Mouse (Mus musculus) adrenal gland, postnatal 14 days (tissue): ENCODE data around the gene Larp6. TPM values are rescaled to one million over a fixed set of nuclear protein-coding genes. Genes with fewer than 3 reads are reported as not detected.

Experiments
- DNase-seq: peaks from one replicate; pipeline ENCODE4 v3.0.0; 2021; ENCODE audit warnings: mixed read lengths
- total RNA-seq: library from RNA; stranded (reverse); gene quantifications from 2 replicates; pipeline ENCODE4 v1.2.3, GENCODE M21; 2021

The Larp6 gene
- total RNA-seq, 1 experiment from 2014 or later: 2.3 TPM

DNA sequence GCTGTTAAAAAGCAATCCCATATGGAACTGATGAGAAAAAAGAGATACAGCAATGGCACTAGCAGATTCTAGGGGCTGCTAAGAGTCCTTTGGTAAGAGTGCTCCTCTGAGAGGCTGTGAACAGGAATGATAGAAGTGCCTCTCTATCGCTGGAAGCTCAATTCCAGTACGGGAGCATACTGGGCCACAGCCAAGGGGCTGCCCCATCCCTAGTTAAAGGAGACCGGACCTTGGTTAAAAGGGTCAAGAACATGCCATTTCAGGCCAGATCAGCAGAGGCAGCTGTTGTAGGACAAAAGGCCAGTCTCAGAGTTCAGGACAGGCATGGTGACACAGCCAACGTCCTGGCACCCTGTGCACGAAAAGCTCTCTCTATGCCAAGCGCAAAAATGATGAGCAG, 1.4 kb downstream of the Larp6 start:
- DNase-seq: no peak

GRCm38 (mm10) chr9:60715271-60715670, 2.5 kb downstream of the Larp6 start:
- DNase-seq: no peak

GRCm38 (mm10) chr9:60715828-60716227, 3.0 kb downstream of the Larp6 start:
- no peak for DNase-seq

GRCm38 (mm10) chr9:60718284-60718683, 5.5 kb downstream of the Larp6 start:
- DNase-seq: peak; percentile 68

- DNase-seq: no peak
Measured at GRCm38 (mm10) chr9:60719687-60720086, 6.9 kb downstream of the Larp6 start.

GRCm38 (mm10) chr9:60724968-60725367, 12.2 kb downstream of the Larp6 start:
- no peak for DNase-seq

GRCm38 (mm10) chr9:60734321-60734720, 21.5 kb downstream of the Larp6 start:
- no peak for DNase-seq

GRCm38 (mm10) chr9:60739126-60739525, 26.3 kb downstream of the Larp6 start:
- no peak for DNase-seq

DNA sequence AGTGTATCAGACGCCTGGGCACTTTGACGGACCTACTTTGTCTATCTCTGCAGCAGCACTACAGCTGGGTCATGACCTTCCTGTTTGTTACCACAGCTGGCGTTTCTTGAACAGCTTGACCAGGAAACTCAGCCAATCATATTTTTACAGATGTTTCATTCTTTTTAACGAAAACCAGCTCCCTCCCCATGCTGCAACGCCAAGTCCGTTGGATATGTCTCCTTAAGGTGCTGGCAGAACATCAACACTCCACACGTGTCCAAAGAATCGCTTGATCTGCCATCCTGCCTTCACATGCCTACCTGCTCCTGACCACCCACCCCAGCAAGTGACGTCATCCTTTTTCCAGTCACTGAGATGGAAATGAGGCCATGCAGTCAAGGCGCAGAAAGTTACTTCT, 28.6 kb downstream of the Larp6 start:
- no peak for DNase-seq

DNA sequence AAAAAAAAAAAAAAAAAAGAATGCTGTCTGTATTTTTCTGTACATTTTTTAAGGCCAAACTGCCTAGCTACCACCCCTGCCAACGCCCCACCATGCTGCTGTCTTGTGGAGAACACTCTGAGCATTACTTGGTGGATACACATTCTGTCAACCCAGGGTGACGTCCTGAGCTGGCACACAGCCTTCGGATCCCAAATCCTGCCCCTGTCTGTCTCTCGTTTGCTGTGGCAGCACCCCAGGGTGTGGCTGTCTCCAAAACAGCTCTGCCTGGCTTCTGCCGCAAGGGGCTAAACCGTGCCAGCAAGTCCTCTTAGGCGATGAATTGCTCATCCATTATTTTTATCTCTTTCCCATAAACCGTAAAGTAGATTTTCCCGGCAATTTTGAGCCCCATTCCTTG, 29.7 kb downstream of the Larp6 start:
- DNase-seq: no peak

DNA sequence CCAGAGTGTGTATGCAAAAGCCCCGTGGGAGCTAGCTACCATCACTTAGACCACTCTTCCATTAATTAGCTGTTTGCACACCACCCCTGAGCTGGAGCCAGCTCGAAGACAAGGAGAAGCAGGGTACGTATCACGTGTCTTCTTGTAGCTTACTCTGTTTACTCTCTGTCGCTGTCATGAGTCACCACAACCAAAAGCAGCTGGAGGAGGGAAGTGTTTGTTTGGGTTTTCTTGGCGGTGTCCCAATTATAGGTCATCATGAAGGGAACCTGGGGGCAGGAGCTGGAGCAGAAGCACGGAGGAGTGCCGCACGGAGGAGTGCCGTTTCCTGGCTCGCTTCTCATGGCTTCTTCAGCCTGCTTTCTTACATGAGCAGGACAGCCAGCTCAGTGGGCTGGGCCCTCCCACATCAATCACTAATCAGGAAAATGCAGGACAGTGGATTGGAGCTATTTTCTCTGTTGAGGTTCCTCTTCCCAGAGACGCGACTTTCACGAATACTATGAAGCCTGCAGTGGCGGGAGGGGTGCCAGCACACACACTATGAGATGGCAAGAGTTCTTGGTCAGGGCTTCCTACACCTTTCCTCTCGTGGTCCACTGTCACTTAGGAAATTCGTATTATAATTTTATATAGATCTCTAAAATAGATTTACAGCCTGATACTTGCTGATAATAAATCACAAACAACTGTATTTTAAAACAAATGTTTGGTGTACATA, 30.6 kb downstream of the Larp6 start:
- peak; percentile 51 for DNase-seq

DNA sequence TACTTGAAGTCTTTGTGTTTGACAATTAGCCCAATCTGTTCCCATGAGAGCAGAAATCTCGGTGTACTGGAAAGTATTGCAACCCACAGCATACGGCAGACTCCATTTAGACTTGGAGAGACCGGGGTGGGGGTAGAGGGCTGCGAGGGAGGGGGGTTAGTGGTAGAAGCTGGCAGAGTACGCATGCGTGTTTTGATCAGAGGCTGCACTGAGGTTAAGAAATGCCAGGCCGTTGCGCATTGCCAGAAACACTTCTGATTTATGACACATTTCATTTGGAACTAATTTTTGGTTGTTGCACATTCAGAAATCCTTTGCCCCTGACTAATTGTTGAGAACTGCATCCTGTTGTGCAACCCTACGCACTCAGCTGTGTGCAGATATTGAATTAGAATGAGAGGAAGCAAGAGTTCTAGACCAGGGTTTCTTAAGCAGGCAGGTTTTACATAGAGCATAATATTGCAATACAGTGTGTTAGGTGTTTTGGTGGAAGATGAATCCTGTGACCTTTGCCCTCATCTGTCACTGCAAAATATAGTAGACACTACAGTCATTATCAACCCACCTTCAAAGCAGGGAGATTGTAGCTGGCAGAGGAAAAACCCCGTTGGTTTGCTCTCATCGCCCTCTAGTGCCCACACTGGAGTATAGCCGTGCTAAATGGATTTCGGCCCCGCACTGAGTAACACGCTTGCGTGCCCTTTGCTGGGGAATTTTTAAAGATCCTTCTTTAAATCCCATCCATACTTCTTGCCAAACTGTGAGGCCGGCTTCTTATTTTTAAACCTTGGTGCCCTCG, 31.6 kb downstream of the Larp6 start:
- DNase-seq: peak; percentile 71

- DNase-seq: no peak
Measured at GRCm38 (mm10) chr9:60744971-60745370, 32.2 kb downstream of the Larp6 start.

GRCm38 (mm10) chr9:60746561-60746960, 33.8 kb downstream of the Larp6 start:
- DNase-seq: no peak

GRCm38 (mm10) chr9:60747672-60748071, 34.9 kb downstream of the Larp6 start:
- DNase-seq: no peak

GRCm38 (mm10) chr9:60748191-60748590, 35.4 kb downstream of the Larp6 start:
- no peak for DNase-seq

GRCm38 (mm10) chr9:60749105-60749504, 36.3 kb downstream of the Larp6 start:
- DNase-seq: no peak

DNA sequence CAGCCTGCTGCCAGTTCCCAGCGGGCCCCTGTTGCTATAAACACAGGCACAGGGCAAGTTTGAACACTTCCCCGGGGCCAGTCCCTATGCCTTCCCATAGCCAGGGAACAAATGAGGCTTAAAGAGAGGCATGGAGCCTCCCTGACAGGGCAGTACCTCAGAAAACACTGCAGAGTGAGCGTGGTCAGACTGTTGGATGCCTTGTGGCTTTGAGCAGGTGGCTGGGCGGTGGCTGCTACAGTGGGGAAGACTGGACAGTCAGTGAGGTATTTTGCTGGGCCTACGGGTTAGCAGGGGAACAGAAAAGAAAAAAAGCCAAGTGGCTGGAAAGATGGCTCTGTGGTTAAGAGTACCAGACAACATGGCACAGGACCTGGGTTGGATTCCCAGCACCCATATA, 38.3 kb downstream of the Larp6 start:
- no peak for DNase-seq

GRCm38 (mm10) chr9:60751971-60752370, 39.2 kb downstream of the Larp6 start:
- no peak for DNase-seq

DNA sequence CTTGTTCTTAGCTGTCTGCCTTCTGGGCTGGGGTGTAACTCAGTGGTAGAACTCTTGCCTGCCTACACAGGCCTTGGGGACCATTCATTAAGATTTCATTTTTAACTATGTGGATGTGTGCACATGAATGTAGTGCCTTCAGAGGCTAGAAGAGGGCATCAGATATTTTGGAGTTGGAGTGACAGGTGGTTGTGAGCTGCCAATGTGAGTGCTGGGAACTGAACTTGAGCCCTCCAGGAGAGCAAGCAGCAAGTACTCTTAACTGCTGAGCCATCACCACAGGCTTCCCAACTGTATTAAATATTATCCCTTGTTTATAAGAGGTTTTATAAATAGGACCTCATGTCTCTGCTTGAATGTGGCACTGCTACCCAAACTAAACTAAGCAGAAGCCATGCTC, 39.8 kb downstream of the Larp6 start:
- no peak for DNase-seq

DNA sequence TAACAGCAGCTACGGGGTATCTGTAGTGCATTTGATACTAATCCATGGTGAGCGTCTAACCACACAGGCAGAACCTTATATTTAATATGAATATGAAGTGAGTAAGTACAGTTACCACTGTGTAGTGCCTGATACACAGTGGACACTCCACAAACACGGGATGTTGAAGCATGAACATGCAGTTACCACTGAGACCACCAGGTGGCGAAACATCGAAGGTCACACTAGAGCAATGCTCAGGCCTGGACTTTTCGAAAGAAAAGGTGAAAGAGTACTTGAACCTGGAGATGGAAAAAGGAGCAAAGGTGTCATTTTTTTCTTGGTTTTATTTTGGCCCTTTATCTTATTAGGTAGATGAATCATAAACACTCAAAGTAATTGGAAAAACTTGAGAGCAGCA, 43.5 kb downstream of the Larp6 start:
- peak; percentile 78 for DNase-seq

GRCm38 (mm10) chr9:60756866-60757740, 44.3 kb downstream of the Larp6 start:
- no peak for DNase-seq

DNA sequence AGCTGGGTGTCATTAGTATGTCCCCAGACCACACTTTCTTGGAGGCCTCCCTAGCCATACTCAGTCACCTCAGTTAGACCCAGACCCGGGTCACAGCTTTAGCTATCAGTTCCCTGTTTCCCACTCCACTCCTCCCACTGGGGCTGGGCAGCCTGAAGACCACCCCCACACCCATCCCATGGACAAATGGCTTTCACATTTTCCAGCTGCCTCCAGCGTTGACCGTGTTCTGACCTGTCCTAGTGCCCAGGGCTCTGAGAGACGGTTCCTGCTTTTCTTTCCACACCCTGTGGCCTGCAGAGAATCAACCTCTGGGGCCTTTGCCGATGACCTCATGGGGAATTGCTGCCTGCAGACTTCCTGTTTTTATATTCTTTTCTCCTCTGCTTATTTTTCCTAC, 45.0 kb downstream of the Larp6 start:
- DNase-seq: no peak
